Mouse (Mus musculus) gastrocnemius, postnatal 36 days (tissue): ENCODE measurements around the gene Mafb. TPM values are rescaled to one million over a fixed set of nuclear protein-coding genes. Genes with fewer than 3 reads are reported as not detected.

ENCODE experiments used
- DNase-seq, 2 experiments: peaks; one replicate each; pipeline ENCODE4 v3.0.0; 2022
- intact Hi-C: fragments of 180-260 bp; cut with DNase I; formaldehyde crosslinking; loops from one replicate; pipeline ENCODE4 v1.15.1; 2025
- total RNA-seq, 2 experiments: library from RNA; stranded (reverse); gene quantifications; 2 replicates each; pipeline ENCODE4 v1.2.3; 2021

Gene Mafb
- total RNA-seq, 2 experiments from 2014 or later: 20.6 to 34.2 TPM

GRCm38 (mm10) chr2:160334111-160334661 lies 32.7 kb downstream of the Mafb start, which contains the start of gene Gm826:
Gene Gm826, minus strand, starts transcription at chr2:160334162.
- intact Hi-C loops: no loop called here
- no peak for DNase-seq

GRCm38 (mm10) chr2:160332516-160333325 lies 34.1 kb downstream of the Mafb start:
- DNase-seq: no peak
- intact Hi-C loops: no loop called here

GRCm38 (mm10) chr2:160328886-160329285 lies 38.0 kb downstream of the Mafb start:
- intact Hi-C loops: no loop called here
- DNase-seq: no peak

- intact Hi-C loops: no loop called here
- no peak for DNase-seq
Observed at GRCm38 (mm10) chr2:160327716-160328115, 39.1 kb downstream of the Mafb start.

GRCm38 (mm10) chr2:160327167-160327566 lies 39.7 kb downstream of the Mafb start:
- no peak for DNase-seq
- intact Hi-C loops: no loop called here

- DNase-seq: no peak
- intact Hi-C loops: no loop called here
Observed at GRCm38 (mm10) chr2:160325105-160325644, 41.7 kb downstream of the Mafb start.

GRCm38 (mm10) chr2:160321829-160322228 lies 45.0 kb downstream of the Mafb start:
- peak in 1 of 2 experiments; percentile 37 for DNase-seq
- intact Hi-C loops: no loop called here

- no peak for DNase-seq
- intact Hi-C loops: no loop called here
Observed at GRCm38 (mm10) chr2:160318255-160318654, 48.6 kb downstream of the Mafb start.

Other genes starting within 250 kb of the Mafb start
- 1 to 10 TPM; 3.0 to 3.4 TPM for gene Gm826, start 32.9 kb downstream of the Mafb start, total RNA-seq